Mouse (Mus musculus) ovary, adult 18-20 months (tissue): ENCODE measurements around the gene Zdhhc5.

Experiments
- DNase-seq: peaks from one replicate; pipeline ENCODE4 v3.0.0; 2022; ENCODE audit warnings: low spot score, mixed read lengths

Zdhhc5 gene

GRCm38 (mm10) chr2:84714811-84715561 is at the start of gene Zdhhc5:
Zdhhc5 (minus strand) TSS chr2:84715180.
- DNase-seq, result peak; percentile 97

- no peak for DNase-seq
Measured at GRCm38 (mm10) chr2:84762818-84763217, 47.8 kb upstream of the Zdhhc5 start.

- DNase-seq, result no peak
Measured at GRCm38 (mm10) chr2:84762295-84762694, 47.3 kb upstream of the Zdhhc5 start.

- no peak for DNase-seq
Measured at GRCm38 (mm10) chr2:84761840-84762239, 46.9 kb upstream of the Zdhhc5 start.

GRCm38 (mm10) chr2:84761309-84761708 is 46.3 kb upstream of the Zdhhc5 start:
- no peak for DNase-seq

- DNase-seq, result no peak
Measured at GRCm38 (mm10) chr2:84760777-84761176, 45.8 kb upstream of the Zdhhc5 start.

GRCm38 (mm10) chr2:84758542-84759127 is 43.7 kb upstream of the Zdhhc5 start:
- DNase-seq, result no peak

GRCm38 (mm10) chr2:84757026-84757682 is 42.2 kb upstream of the Zdhhc5 start:
- DNase-seq, result no peak

GRCm38 (mm10) chr2:84756245-84756644 is 41.3 kb upstream of the Zdhhc5 start:
- no peak for DNase-seq

GRCm38 (mm10) chr2:84750115-84750514 is 35.1 kb upstream of the Zdhhc5 start:
- no peak for DNase-seq

GRCm38 (mm10) chr2:84744126-84744525 is 29.1 kb upstream of the Zdhhc5 start:
- DNase-seq, result no peak

GRCm38 (mm10) chr2:84743561-84743960 is 28.6 kb upstream of the Zdhhc5 start, which contains the start of gene Gm19426:
Gm19426 (minus strand) TSS chr2:84743655.
- DNase-seq, result peak; percentile 73

- DNase-seq, result no peak
Measured at GRCm38 (mm10) chr2:84742451-84743283, 27.7 kb upstream of the Zdhhc5 start.

GRCm38 (mm10) chr2:84741841-84742450 is 27.0 kb upstream of the Zdhhc5 start:
- DNase-seq, result no peak

- no peak for DNase-seq
Measured at GRCm38 (mm10) chr2:84740608-84741333, 25.8 kb upstream of the Zdhhc5 start.

GRCm38 (mm10) chr2:84738271-84738911 is 23.4 kb upstream of the Zdhhc5 start:
- DNase-seq, result no peak

GRCm38 (mm10) chr2:84737451-84737925 is 22.5 kb upstream of the Zdhhc5 start:
- no peak for DNase-seq

- no peak for DNase-seq
Measured at GRCm38 (mm10) chr2:84736312-84737161, 21.6 kb upstream of the Zdhhc5 start.

- no peak for DNase-seq
Measured at GRCm38 (mm10) chr2:84735346-84735920, 20.5 kb upstream of the Zdhhc5 start.
